Mouse (Mus musculus) layer of hippocampus, adult 18-20 months (tissue): ENCODE results near the gene Tent2. TPM values are rescaled to one million over a fixed set of nuclear protein-coding genes. Genes with fewer than 3 reads are reported as not detected.
A peak's percentile ranks its signal among the peaks of the same experiment; 100 is the strongest.
"Not testable (repeated sequence)": the region's sequence is repeated elsewhere in the genome, so short reads cannot be mapped to it uniquely, and the experiment has no call there.

ENCODE experiments used
- DNase-seq, 2 experiments: peaks; one replicate each; pipeline ENCODE4 v3.0.0; 2022; ENCODE audit warnings: low spot score in 2 of 2
- long read RNA-seq: library from polyadenylated mRNA; stranded (forward); transcript quantifications from one replicate; pipeline ENCODE4 v2.0.0, GENCODE M21; 2021
- total RNA-seq, 2 experiments: library from RNA; stranded (reverse); gene quantifications; 2 replicates each; pipeline ENCODE4 v1.2.3; 2021

Gene Tent2
- 10 to 100 TPM; 24.7 to 26.2 TPM for total RNA-seq
- long read RNA-seq, transcript Tent2-201 (15 exons, 2,990 nt), result major isoform, 13 of 24 reads
- long read RNA-seq, partial matches to known transcripts, result 5 of 24 reads
- long read RNA-seq, other reads (novel, unspliced or antisense), result 3 of 24 reads

GRCm38 (mm10) chr13:93191831-93192645, at the start of gene Tent2:
Gene Tent2 (minus strand): TSS chr13:93192385.
- DNase-seq, result peak; percentile 93 to 96

GRCm38 (mm10) chr13:93241180-93241579, 49.0 kb upstream of the Tent2 start:
- DNase-seq, result peak in 1 of 2 experiments; percentile 8

- no peak for DNase-seq
These were observed 47.4 kb upstream of the Tent2 start for GRCm38 (mm10) chr13:93239561-93239960.

- DNase-seq, result no peak
These were observed 46.9 kb upstream of the Tent2 start for GRCm38 (mm10) chr13:93239134-93239533.

GRCm38 (mm10) chr13:93237677-93238398, 45.7 kb upstream of the Tent2 start:
- no peak for DNase-seq

GRCm38 (mm10) chr13:93234267-93235039, 42.3 kb upstream of the Tent2 start:
- no peak for DNase-seq

GRCm38 (mm10) chr13:93232335-93232734, 40.1 kb upstream of the Tent2 start:
- no peak for DNase-seq

GRCm38 (mm10) chr13:93231016-93231415, 38.8 kb upstream of the Tent2 start:
- no peak for DNase-seq

- DNase-seq, result peak; percentile 11 to 51
These were observed 19.6 kb upstream of the Tent2 start for GRCm38 (mm10) chr13:93211741-93212140.

GRCm38 (mm10) chr13:93192646-93193026, 451 bp upstream of the Tent2 start:
- no peak for DNase-seq

- DNase-seq, result no peak
These were observed 2.8 kb downstream of the Tent2 start for GRCm38 (mm10) chr13:93189416-93189815.

- DNase-seq, result no peak
These were observed 3.4 kb downstream of the Tent2 start for GRCm38 (mm10) chr13:93188738-93189137.

GRCm38 (mm10) chr13:93187792-93188191, 4.4 kb downstream of the Tent2 start:
- DNase-seq, result not testable (repeated sequence)

GRCm38 (mm10) chr13:93180351-93180750, 11.8 kb downstream of the Tent2 start:
- no peak for DNase-seq

- no peak for DNase-seq
These were observed 12.7 kb downstream of the Tent2 start for GRCm38 (mm10) chr13:93179522-93179921.

GRCm38 (mm10) chr13:93177571-93177970, 14.6 kb downstream of the Tent2 start:
- DNase-seq, result no peak

GRCm38 (mm10) chr13:93163303-93163702, 28.9 kb downstream of the Tent2 start:
- DNase-seq, result no peak

GRCm38 (mm10) chr13:93162456-93162855, 29.7 kb downstream of the Tent2 start:
- DNase-seq, result no peak

GRCm38 (mm10) chr13:93158261-93158660, 33.9 kb downstream of the Tent2 start:
- DNase-seq, result no peak

GRCm38 (mm10) chr13:93153280-93153679, 38.9 kb downstream of the Tent2 start:
- no peak for DNase-seq
